Mouse (Mus musculus): ENCODE results near the gene Rho. TPM values are rescaled to one million over a fixed set of nuclear protein-coding genes. Genes with fewer than 3 reads are reported as not detected.

Gene Rho
- polyA plus RNA-seq, 1 experiment from 2014 or later = 0.36 TPM

GRCm38 (mm10) chr6:115924829-115925228 is 6.7 kb upstream of the Rho start:
- Histone ChIP-seq H3K4me1 (ENCODE audit: control insufficient read depth, insufficient read depth, low read length) (no peaks in the 10 kb centered on the region), H3K27me3 (ENCODE audit: control insufficient read depth, insufficient read depth, low read depth, low read length) (no peaks in the 10 kb centered on the region), H3K36me3 (ENCODE audit: control insufficient read depth, insufficient read depth, low read length) (no peaks in the 10 kb centered on the region), H3K4me2 (ENCODE audit: low read length) (no peak overlapping the region), H3K27ac (ENCODE audit: low read length) (no peak overlapping the region), H3K9ac (ENCODE audit: low read depth, low read length) (no peak overlapping the region), H3K9me3 (replicated peaks; ENCODE audit: control insufficient read depth, low read length, poor library complexity, severe bottlenecking) (no peaks in the 10 kb centered on the region), H3K4me3 (ENCODE audit: low read depth, low read length) (no peak overlapping the region)
- no peak for ATAC-seq
- WGBS = 56% methylated on average over 6 of the region's 6 CpGs

GRCm38 (mm10) chr6:115926416-115926815 is 5.1 kb upstream of the Rho start:
- no peak overlapping the region for H3K4me3 ChIP-seq (ENCODE audit: low read depth, low read length)
- no peaks in the 10 kb centered on the region for H3K27me3 ChIP-seq (ENCODE audit: control insufficient read depth, insufficient read depth, low read depth, low read length)
- no peaks in the 10 kb centered on the region for H3K36me3 ChIP-seq (ENCODE audit: control insufficient read depth, insufficient read depth, low read length)
- WGBS = 69% methylated on average over 10 of the region's 10 CpGs
- ATAC-seq = no peak
- H3K27ac ChIP-seq (ENCODE audit: low read length) = no peak overlapping the region
- no peak overlapping the region for H3K4me2 ChIP-seq (ENCODE audit: low read length)
- peaks cover 4% of the 10 kb centered on the region; the same call in 1 of the 2 replicates for H3K4me1 ChIP-seq (ENCODE audit: control insufficient read depth, insufficient read depth, low read length)
- H3K9ac ChIP-seq (ENCODE audit: low read depth, low read length) = no peak overlapping the region
- H3K9me3 ChIP-seq (replicated peaks; ENCODE audit: control insufficient read depth, low read length, poor library complexity, severe bottlenecking) = no peaks in the 10 kb centered on the region

DNA sequence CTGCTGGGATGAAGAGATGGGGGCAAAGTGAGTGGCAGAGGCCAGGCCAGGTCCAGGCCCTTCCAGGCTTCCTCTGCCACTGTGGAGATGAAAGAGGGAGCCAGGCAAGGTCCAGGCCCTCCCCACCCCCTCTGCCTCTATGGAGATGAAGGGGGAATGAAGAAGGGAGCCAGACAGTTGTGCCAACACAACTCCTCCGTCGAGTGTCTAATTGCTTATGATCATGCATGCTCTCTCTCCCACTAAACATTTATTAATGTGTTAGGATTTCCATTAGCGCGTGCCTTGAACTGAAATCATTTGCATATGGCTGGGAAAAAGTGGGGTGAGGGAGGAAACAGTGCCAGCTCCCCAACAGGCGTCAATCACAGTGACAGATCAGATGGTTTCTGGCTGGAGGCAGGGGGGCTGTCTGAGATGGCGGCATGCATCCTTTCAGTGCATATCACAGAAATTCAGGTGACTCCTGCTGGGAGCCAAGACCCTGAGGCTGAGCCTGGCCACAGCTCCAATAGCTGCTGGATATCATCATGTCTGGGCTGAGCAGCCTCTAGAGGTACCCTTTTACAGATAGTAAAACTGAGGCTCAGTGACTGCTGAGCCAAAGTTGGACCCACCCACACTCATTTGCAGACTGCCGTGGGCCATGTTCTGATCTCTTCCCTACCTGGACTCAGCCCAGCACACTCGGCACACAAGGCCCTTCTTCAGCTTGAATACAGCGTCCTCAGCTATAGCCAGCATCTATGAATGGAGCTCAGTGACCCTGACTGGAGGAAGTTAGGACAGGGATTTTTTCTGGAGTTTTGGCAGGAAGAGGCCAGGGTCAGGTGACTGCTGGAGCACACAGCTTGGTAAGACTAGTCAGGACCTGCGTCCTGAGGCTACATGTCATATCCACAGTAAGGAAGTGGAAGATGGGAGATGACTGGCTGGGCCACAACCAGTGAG is 4.0 kb upstream of the Rho start:
- 65% methylated on average over 10 of the region's 10 CpGs for WGBS
- no peak overlapping the region for H3K4me3 ChIP-seq (ENCODE audit: low read depth, low read length)
- no peaks in the 10 kb centered on the region for H3K9me3 ChIP-seq (replicated peaks; ENCODE audit: control insufficient read depth, low read length, poor library complexity, severe bottlenecking)
- ATAC-seq = peak; percentile 39; the same call in 1 of the 2 replicates
- H3K9ac ChIP-seq (ENCODE audit: low read depth, low read length) = no peak overlapping the region
- H3K4me2 ChIP-seq (ENCODE audit: low read length) = no peak overlapping the region
- no peaks in the 10 kb centered on the region for H3K36me3 ChIP-seq (ENCODE audit: control insufficient read depth, insufficient read depth, low read length)
- H3K27ac ChIP-seq (ENCODE audit: low read length) = no peak overlapping the region
- H3K27me3 ChIP-seq (ENCODE audit: control insufficient read depth, insufficient read depth, low read depth, low read length) = no peaks in the 10 kb centered on the region
- peaks cover 4% of the 10 kb centered on the region; the same call in 1 of the 2 replicates for H3K4me1 ChIP-seq (ENCODE audit: control insufficient read depth, insufficient read depth, low read length)

DNA sequence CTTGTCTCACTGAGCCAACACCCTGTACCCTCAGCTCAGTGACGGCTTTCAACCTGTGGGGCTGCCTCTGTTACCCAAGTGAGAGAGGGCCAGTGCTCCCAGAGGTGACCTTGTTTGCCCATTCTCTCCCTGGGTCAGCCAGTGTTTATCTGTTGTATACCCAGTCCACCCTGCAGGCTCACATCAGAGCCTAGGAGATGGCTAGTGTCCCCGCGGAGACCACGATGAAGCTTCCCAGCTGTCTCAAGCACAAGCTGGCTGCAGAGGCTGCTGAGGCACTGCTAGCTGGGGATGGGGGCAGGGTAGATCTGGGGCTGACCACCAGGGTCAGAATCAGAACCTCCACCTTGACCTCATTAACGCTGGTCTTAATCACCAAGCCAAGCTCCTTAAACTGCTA is 1.5 kb upstream of the Rho start:
- Histone ChIP-seq H3K4me3 (ENCODE audit: low read depth, low read length) (no peak overlapping the region), H3K9me3 (replicated peaks; ENCODE audit: control insufficient read depth, low read length, poor library complexity, severe bottlenecking) (no peaks in the 10 kb centered on the region), H3K9ac (ENCODE audit: low read depth, low read length) (no peak overlapping the region), H3K4me2 (ENCODE audit: low read length) (no peak overlapping the region), H3K36me3 (ENCODE audit: control insufficient read depth, insufficient read depth, low read length) (no peaks in the 10 kb centered on the region), H3K27me3 (ENCODE audit: control insufficient read depth, insufficient read depth, low read depth, low read length) (no peaks in the 10 kb centered on the region), H3K27ac (ENCODE audit: low read length) (no peak overlapping the region), H3K4me1 (ENCODE audit: control insufficient read depth, insufficient read depth, low read length) (peaks cover 4% of the 10 kb centered on the region; the same call in 1 of the 2 replicates)
- WGBS = 70% methylated on average over 5 of the region's 5 CpGs
- no peak for ATAC-seq

DNA sequence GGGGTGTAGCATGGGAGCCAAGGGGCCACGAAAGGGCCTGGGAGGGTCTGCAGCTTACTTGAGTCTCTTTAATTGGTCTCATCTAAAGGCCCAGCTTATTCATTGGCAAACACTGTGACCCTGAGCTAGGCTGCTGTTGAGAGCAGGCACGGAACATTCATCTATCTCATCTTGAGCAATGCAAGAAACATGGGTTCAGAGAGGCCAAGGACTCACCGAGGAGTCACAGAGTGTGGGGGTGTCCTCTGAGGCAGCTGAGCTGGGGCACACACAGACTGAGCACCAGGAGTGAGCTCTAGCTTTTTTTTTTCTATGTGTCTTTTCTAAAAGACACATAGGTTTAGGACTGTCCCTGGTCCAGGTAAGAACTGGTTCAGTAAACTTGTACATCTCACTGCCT is 843 bp downstream of the Rho start:
- H3K4me3 ChIP-seq (ENCODE audit: low read depth, low read length) = no peak overlapping the region
- H3K27me3 ChIP-seq (ENCODE audit: control insufficient read depth, insufficient read depth, low read depth, low read length) = no peaks in the 10 kb centered on the region
- no peak overlapping the region for H3K9ac ChIP-seq (ENCODE audit: low read depth, low read length)
- 90% methylated on average over 3 of the region's 3 CpGs for WGBS
- ATAC-seq = no peak
- H3K4me1 ChIP-seq (ENCODE audit: control insufficient read depth, insufficient read depth, low read length) = peaks cover 4% of the 10 kb centered on the region; the same call in 1 of the 2 replicates
- H3K9me3 ChIP-seq (replicated peaks; ENCODE audit: control insufficient read depth, low read length, poor library complexity, severe bottlenecking) = no peaks in the 10 kb centered on the region
- H3K27ac ChIP-seq (ENCODE audit: low read length) = no peak overlapping the region
- no peaks in the 10 kb centered on the region for H3K36me3 ChIP-seq (ENCODE audit: control insufficient read depth, insufficient read depth, low read length)
- no peak overlapping the region for H3K4me2 ChIP-seq (ENCODE audit: low read length)

GRCm38 (mm10) chr6:115935544-115935943 is 4.0 kb downstream of the Rho start:
- Histone ChIP-seq H3K9me3 (replicated peaks; ENCODE audit: control insufficient read depth, low read length, poor library complexity, severe bottlenecking) (no peaks in the 10 kb centered on the region; the same call in 1 of the 2 replicates), H3K4me2 (ENCODE audit: low read length) (no peak overlapping the region)
- 86% methylated on average over 8 of the region's 8 CpGs for whole genome bisulfite sequencing

DNA sequence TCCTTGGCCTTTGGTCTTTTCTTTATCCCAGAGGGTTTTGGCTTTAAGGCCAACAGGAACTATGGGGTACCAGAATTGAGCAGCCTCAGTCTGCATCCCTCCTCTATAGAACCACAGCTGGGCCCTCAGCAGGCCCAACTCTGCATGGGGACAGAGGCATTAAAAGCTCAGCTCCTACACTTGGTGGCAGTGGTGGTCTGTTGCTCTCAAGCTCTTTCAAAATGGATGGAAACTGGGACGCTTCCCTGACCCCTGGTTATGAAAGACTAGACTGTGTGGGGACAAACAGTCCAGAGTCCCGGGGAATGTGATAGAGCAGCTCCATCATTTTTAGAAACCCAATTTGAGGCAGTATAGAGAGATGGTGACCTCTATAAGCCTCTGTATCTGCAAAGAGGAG is 6.5 kb downstream of the Rho start:
- Histone ChIP-seq H3K4me2 (ENCODE audit: low read length) (no peak overlapping the region), H3K9me3 (replicated peaks; ENCODE audit: control insufficient read depth, low read length, poor library complexity, severe bottlenecking) (no peaks in the 10 kb centered on the region; the same call in 1 of the 2 replicates), H3K4me1 (ENCODE audit: control insufficient read depth, insufficient read depth, low read length) (no peaks in the 10 kb centered on the region), H3K9ac (ENCODE audit: low read depth, low read length) (no peak overlapping the region), H3K27ac (ENCODE audit: low read length) (no peak overlapping the region), H3K4me3 (ENCODE audit: low read depth, low read length) (no peak overlapping the region), H3K36me3 (ENCODE audit: control insufficient read depth, insufficient read depth, low read length) (no peaks in the 10 kb centered on the region), H3K27me3 (ENCODE audit: control insufficient read depth, insufficient read depth, low read depth, low read length) (no peaks in the 10 kb centered on the region)
- ATAC-seq = no peak
- 92% methylated on average over 2 of the region's 2 CpGs for WGBS

More at GRCm38 (mm10) chr6:115935544-115935943, 4.0 kb downstream of the Rho start:
- no peak overlapping the region for H3K4me3 ChIP-seq (ENCODE audit: low read depth, low read length)
- no peaks in the 10 kb centered on the region for H3K36me3 ChIP-seq (ENCODE audit: control insufficient read depth, insufficient read depth, low read length)
- no peak for ATAC-seq
- H3K4me1 ChIP-seq (ENCODE audit: control insufficient read depth, insufficient read depth, low read length) = peaks cover 4% of the 10 kb centered on the region; the same call in 1 of the 2 replicates
- H3K27me3 ChIP-seq (ENCODE audit: control insufficient read depth, insufficient read depth, low read depth, low read length) = no peaks in the 10 kb centered on the region
- no peak overlapping the region for H3K27ac ChIP-seq (ENCODE audit: low read length)
- H3K9ac ChIP-seq (ENCODE audit: low read depth, low read length) = no peak overlapping the region

DNA sequence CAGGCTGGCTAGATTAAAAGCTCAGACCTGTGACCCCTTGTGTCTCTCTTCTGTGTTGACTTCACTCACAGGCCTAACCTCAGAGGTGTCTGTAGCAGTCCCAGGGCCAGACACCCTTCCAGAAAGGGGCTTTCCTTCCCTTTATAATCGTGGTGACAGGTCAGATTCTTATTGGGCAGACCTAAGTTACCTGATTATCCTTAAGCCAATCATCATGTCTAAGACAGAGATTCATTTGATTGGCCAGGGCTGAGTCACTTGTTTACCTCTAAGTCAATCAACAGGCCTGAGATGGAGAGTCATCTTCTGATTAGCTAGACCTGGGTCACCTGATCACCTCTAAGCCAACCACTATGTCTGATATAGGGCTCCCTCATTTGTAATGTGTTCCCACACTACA is 7.2 kb downstream of the Rho start:
- Histone ChIP-seq H3K4me3 (ENCODE audit: low read depth, low read length) (no peak overlapping the region), H3K9me3 (replicated peaks; ENCODE audit: control insufficient read depth, low read length, poor library complexity, severe bottlenecking) (no peaks in the 10 kb centered on the region; the same call in 1 of the 2 replicates), H3K4me1 (ENCODE audit: control insufficient read depth, insufficient read depth, low read length) (no peaks in the 10 kb centered on the region), H3K27ac (ENCODE audit: low read length) (no peak overlapping the region), H3K27me3 (ENCODE audit: control insufficient read depth, insufficient read depth, low read depth, low read length) (no peaks in the 10 kb centered on the region), H3K36me3 (ENCODE audit: control insufficient read depth, insufficient read depth, low read length) (no peaks in the 10 kb centered on the region), H3K4me2 (ENCODE audit: low read length) (no peak overlapping the region), H3K9ac (ENCODE audit: low read depth, low read length) (no peak overlapping the region)
- no peak for ATAC-seq
- WGBS = 78% methylated on average over 1 of the region's 1 CpGs

DNA sequence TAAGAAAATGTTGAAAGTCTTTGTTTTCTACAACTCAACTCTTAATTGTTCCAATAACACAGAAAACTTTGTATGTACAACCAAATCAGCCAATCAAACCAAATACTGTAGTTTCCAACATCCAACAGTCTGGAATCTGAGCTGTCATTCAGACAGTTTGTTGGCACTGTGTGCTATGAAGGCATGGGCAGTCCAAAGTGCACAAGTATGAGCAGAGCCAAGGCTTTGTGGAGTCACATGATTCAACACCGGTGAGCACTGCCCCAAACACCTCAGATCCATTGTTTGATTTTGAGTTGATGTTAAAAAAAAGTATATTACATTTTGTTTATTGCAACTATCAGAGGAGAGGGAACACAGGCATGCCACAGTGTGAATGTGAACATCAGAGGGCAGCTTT is 9.1 kb downstream of the Rho start:
- no peak overlapping the region for H3K9ac ChIP-seq (ENCODE audit: low read depth, low read length)
- H3K27me3 ChIP-seq (ENCODE audit: control insufficient read depth, insufficient read depth, low read depth, low read length) = no peaks in the 10 kb centered on the region
- 90% methylated on average over 1 of the region's 1 CpGs for WGBS
- H3K4me2 ChIP-seq (ENCODE audit: low read length) = no peak overlapping the region
- H3K9me3 ChIP-seq (replicated peaks; ENCODE audit: control insufficient read depth, low read length, poor library complexity, severe bottlenecking) = no peaks in the 10 kb centered on the region; the same call in 1 of the 2 replicates
- H3K4me1 ChIP-seq (ENCODE audit: control insufficient read depth, insufficient read depth, low read length) = no peaks in the 10 kb centered on the region
- no peak overlapping the region for H3K4me3 ChIP-seq (ENCODE audit: low read depth, low read length)
- no peak for ATAC-seq
- no peaks in the 10 kb centered on the region for H3K36me3 ChIP-seq (ENCODE audit: control insufficient read depth, insufficient read depth, low read length)
- H3K27ac ChIP-seq (ENCODE audit: low read length) = no peak overlapping the region
